Mouse (Mus musculus) olfactory bulb, adult 2 months (tissue): ENCODE data around the gene Atxn2l. TPM values are rescaled to one million over a fixed set of nuclear protein-coding genes. Genes with fewer than 3 reads are reported as not detected.

Experiments used
- H3K27ac ChIP-seq: fragments of 200-500 bp; 2 replicates; pipeline ENCODE4 v1.5.1; 2012; ENCODE audit warnings: low read depth, low read length; ENCODE audit not compliant: insufficient read depth
- H3K4me1 ChIP-seq: fragments of 200-500 bp; 2 replicates; pipeline ENCODE4 v1.6.1; 2012; ENCODE audit warnings: low read length; ENCODE audit not compliant: control insufficient read depth, insufficient read depth
- H3K4me3 ChIP-seq: fragments of 200-500 bp; 2 replicates; pipeline ENCODE4 v1.5.1; 2012; ENCODE audit warnings: mild to moderate bottlenecking, low read depth, low read length, moderate library complexity; ENCODE audit not compliant: insufficient read depth
- CTCF ChIP-seq: fragments of 200-500 bp; IDR thresholded peaks from 2 replicates; pipeline ENCODE4 v1.5.1; 2012; ENCODE audit warnings: low read depth, mild to moderate bottlenecking, low read length, moderate library complexity; ENCODE audit not compliant: insufficient read depth
- POLR2A ChIP-seq: fragments of 200-500 bp; IDR thresholded peaks from 2 replicates; pipeline ENCODE4 v1.6.1; 2012; ENCODE audit warnings: mild to moderate bottlenecking, low read depth, low read length, moderate library complexity; ENCODE audit not compliant: insufficient read depth
- WGBS: fragments of 180-500 bp; shearing (Covaris S2); methylation state at CpG from one replicate; pipeline ENCODE4 v1.1.7; 2018; 5-methylcytosine and 5-hydroxymethylcytosine counted together
- polyA plus RNA-seq: library from polyadenylated mRNA; stranded (reverse); fragments of >200 nt; gene quantifications from 2 replicates; pipeline ENCODE4 v1.2.4, GENCODE M21; 2012; ENCODE audit warnings: low replicate concordance; ENCODE audit not compliant: missing spikeins, insufficient read depth, insufficient read length

Atxn2l gene
- polyA plus RNA-seq, 1 experiment: not detected

DNA sequence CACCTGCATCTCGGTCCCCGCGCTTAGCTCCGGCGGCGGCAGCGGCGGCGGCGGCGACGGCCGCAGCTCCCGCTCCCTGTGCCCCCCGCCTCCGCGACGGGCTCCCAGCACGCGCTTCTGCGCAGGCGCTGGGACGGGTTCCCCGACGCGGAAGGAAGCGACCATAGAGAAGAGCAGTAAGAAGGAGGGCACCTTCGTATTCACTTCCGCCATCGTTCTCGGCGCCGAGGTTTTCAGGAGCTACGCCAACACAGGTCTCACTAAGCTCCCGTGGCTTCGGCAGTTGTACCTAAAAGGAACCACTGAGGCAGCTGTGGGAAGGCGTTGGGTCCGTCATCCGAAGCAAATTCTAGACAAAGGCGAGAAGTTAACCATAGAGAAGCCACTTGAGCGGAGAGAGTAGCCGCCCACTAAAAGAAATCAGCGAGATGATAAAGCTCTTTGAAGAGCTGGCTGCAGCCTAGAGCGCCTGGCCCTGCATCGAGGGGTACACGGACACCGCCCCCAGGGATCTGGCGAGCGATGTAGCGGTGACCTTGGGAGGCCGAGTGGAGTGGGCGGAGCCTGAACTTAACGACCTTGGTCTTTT is 28.1 kb downstream of the Atxn2l start, which contains the start of gene Sh2b1:
Gene Sh2b1 (minus strand): TSS at position 432 of the 589 bp plus-strand sequence.
- TF ChIP-seq CTCF (no peak), POLR2A (peak; percentile 88)
- Histone ChIP-seq H3K27ac (peak within 1 kb of the TSS; percentile 90), H3K4me1 (peaks cover 15% of the 10 kb centered on the region), H3K4me3 (peak within 1 kb of the TSS; percentile 63)
- WGBS: under 1% methylated on average over 53 of the region's 53 CpGs

DNA sequence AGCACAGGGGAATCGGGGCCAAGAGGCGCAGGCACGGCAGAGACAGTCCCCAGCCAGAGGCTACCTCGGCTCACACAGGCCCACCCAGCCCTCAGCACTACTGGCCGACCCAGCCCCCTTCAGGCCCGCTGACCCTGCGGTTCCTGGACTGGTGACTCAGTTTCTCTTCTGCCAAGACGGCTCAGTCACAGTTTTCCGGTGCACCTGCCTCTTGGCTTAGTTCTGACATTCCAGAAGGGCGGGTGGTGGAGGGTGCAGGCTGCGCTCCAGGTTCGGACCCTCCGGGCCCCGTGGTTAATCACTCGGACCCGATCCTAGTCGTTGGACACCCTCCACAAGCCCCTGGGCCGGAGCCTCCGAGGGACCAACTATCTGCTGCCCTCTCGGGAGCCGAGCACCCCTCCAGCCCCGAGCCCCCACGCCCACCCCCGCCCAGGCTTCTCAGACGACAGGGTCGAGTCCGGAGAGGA is 28.7 kb downstream of the Atxn2l start:
- no peak for TF ChIP-seq POLR2A
- no peak for TF ChIP-seq CTCF
- peak overlapping the region; percentile 63 for H3K4me3 ChIP-seq
- WGBS: 1% methylated on average over 27 of the region's 27 CpGs
- peaks cover 15% of the 10 kb centered on the region for H3K4me1 ChIP-seq
- no peak overlapping the region for H3K27ac ChIP-seq

DNA sequence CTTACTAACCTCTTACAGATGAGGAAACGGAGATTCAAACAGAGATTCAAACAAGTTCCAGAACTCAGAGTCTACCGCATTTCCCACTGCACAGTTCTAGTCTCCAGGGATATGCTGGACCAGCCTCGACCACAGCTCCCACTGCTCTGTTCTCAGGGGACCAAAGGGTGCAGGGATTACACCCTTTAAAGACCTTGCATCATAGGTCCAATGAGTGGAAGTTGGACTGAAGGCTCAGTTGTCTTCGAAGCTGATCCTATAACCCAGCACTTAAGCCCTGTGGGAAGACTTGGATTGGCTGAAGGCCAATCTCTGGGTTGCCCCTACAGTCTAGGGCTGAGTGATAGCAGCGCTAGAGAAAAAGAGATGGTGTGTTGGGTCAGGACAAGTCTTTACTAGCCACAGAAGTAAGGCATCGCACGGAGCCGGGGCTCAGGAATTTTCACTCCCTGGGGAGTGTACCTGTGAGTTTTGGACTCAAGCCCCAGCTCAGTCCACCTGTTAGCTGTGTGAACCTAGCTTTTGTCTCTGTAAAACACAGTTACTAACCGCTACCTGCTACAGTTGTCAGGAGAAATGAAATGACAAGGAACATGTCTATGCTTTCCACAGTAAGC is 29.7 kb downstream of the Atxn2l start:
- H3K27ac ChIP-seq: no peak overlapping the region
- TF ChIP-seq POLR2A (no peak), CTCF (no peak)
- peaks cover 15% of the 10 kb centered on the region for H3K4me1 ChIP-seq
- WGBS: 70% methylated on average over 9 of the region's 9 CpGs
- H3K4me3 ChIP-seq: no peak overlapping the region

DNA sequence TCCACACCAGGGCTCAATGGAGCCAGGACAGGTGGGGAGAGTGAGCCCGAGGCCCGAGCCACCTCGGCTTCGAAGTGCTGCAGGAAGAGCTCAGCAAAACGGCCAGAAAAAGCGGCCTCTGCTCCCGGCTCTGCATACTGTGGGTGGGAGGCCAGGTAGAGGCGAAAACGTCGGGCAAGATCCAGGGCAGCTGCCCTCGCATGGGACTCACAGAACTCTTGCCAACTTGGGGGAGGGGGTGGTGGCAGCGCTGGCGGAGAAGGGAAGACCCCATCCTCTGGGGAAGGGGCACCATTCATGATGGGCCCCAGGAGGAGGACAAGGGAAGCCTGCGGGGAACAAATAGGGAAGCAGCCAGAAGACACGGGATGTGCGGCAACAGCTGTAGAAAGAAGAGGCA is 30.5 kb downstream of the Atxn2l start:
- no peak overlapping the region for H3K27ac ChIP-seq
- H3K4me1 ChIP-seq: peaks cover 19% of the 10 kb centered on the region
- 89% methylated on average over 16 of the region's 16 CpGs for WGBS
- H3K4me3 ChIP-seq: no peak overlapping the region
- TF ChIP-seq CTCF: no peak
- TF ChIP-seq POLR2A: no peak

DNA sequence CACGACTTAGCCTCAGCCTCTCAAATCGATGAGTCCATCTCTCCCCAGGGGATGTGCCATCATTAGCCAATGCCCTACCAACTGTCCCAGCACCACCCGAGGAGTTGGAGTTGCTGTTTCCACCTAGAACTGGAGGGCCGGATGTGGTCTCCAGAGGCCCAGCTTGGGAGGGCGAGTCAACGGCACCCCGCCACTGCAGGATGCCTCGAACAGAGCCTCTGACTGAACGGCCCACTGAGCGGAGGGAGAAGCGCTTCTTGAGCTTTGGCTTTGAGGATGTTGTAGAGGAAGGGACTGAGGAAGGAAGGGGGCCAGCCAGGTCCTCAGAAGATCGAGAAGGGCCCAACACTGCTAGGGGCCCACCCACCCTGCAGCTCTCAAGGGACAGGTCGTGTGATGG is 30.9 kb downstream of the Atxn2l start:
- Histone ChIP-seq H3K4me3 (no peak overlapping the region), H3K27ac (no peak overlapping the region), H3K4me1 (peaks cover 19% of the 10 kb centered on the region)
- no peak; the same call in 1 of the 2 replicates for TF ChIP-seq CTCF
- TF ChIP-seq POLR2A: no peak
- WGBS: 81% methylated on average over 13 of the region's 13 CpGs

DNA sequence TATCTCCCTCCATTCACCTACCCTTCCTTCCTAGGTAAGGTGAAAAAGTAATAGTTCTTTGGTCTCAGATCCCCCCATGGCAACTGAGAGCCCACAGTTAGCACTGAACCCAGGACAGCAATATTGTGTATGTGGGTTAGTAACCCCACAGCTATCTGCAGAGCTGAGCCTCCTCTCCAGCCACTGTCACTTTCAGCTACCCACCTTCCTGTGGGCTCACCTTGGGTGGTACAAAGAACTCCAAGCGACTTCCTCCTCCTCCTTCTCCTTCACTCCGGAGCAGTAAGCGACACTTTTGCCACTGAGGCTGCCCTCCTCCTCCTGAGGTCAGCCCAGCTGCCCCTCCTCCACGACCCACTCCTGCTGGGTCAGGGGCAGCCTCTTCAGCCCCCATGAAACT is 31.4 kb downstream of the Atxn2l start:
- Histone ChIP-seq H3K27ac (no peak overlapping the region), H3K4me3 (no peak overlapping the region), H3K4me1 (peaks cover 19% of the 10 kb centered on the region)
- WGBS: 92% methylated on average over 4 of the region's 4 CpGs
- TF ChIP-seq CTCF (no peak), POLR2A (no peak)

DNA sequence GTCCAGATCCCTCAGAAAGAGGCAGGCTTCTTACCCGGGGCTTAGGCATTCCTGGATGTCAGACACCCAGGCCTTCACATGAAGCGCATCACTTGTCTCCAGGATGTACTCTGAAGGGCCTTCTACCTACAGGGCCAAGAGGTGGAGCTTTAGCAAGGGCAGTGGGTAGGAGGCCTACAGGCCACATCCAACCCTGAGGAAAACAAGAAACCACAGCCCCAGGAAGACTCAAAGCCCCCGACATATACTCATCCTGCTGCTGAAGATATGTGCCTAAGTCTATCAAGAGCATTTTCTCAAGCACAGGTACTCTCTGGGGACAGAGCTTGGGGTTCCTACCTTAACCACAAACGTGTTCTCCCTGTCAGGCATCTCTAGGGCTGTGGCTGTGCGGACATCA is 31.9 kb downstream of the Atxn2l start:
- no peak overlapping the region for H3K27ac ChIP-seq

DNA sequence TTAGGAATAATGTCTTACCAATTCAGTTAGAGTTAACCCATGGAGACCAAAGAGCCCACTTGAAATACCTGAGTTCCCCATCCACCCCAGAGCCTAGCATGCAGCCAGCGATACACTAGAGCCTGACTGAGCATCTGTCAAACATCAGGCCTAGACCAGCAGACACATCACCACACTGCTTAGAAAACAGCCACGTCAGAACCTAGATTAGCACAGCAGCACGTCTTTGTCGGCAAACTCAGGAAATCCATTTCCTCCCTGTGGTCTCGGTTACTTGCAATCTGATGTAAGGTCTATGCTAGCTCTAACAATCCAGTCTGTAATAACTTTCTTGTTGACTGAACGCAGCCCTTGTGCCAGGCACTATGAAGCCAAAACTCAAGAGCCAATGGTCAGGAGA is 33.2 kb downstream of the Atxn2l start:
- H3K4me3 ChIP-seq: no peak overlapping the region
- TF ChIP-seq CTCF: no peak
- TF ChIP-seq POLR2A: no peak
- WGBS: 76% methylated on average over 6 of the region's 6 CpGs
- no peak overlapping the region for H3K27ac ChIP-seq
- H3K4me1 ChIP-seq: peaks cover 30% of the 10 kb centered on the region

More for the DNA sequence above, 31.9 kb downstream of the Atxn2l start:
- Histone ChIP-seq H3K4me1 (peaks cover 19% of the 10 kb centered on the region), H3K4me3 (no peak overlapping the region)
- TF ChIP-seq POLR2A: no peak
- TF ChIP-seq CTCF: no peak
- WGBS: 93% methylated on average over 5 of the region's 5 CpGs

DNA sequence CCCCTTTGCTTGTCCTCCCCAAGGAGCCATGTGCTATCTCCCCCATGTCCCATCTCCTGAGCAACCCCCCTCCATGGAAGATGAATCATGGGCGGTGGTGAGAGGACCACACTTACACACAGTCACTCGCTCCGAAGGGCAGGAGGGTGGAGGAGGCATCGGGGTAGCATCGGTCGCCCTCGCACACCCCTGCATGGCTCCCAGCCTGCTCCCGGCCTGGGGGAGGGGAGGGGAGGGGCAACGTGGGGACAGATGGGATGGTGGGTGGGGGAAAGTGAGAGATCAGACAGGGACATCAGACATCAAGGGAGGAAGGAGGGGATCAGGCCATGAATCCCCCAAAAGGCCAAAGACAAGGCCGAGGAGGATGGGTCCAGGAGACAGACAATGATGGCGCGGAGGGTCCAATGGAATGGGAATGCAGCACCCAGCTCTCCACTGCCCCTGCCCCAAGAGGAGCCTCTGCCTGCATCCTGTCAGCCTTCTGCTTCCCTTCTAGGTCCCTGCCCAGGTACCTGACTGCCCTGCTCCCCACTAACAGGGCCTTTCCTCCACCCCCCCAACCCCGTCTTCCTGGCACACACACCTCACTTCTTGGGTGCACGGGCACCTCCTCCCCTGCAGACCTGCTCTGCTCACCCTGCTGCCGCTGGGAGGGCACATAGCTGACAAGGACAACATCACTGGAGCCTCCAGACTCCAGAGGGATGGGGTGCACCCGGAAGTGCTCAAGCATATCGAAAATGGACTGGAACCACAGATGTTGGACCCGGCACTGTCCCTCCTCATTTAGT is 35.2 kb downstream of the Atxn2l start:
- no peak overlapping the region for H3K4me3 ChIP-seq
- TF ChIP-seq POLR2A (no peak), CTCF (no peak)
- H3K27ac ChIP-seq: no peak overlapping the region
- 83% methylated on average over 18 of the region's 18 CpGs for WGBS
- peaks cover 29% of the 10 kb centered on the region for H3K4me1 ChIP-seq
